Mouse (Mus musculus) embryonic facial prominence, embryonic 13.5 days (tissue): Measurements from ENCODE around the gene H2-Q10. TPM values are rescaled to one million over a fixed set of nuclear protein-coding genes. Genes with fewer than 3 reads are reported as not detected.

Experiments
- ATAC-seq: fragments of 200-750 bp; cut with Nextera tagmentation; 2 replicates; pipeline ENCODE4 v1.8.0; 2017; ENCODE audit warnings: low read depth; ENCODE audit not compliant: insufficient number of reproducible peaks, insufficient read depth, low FRiP score, low TSS enrichment
- H3K27ac ChIP-seq: fragments of 300-500 bp; sonication (generic); 2 replicates; pipeline ENCODE4 v1.5.1; 2015; ENCODE audit warnings: moderate library complexity, mild to moderate bottlenecking, inconsistent platforms
- H3K27me3 ChIP-seq: fragments of 300-500 bp; sonication (generic); 2 replicates; pipeline ENCODE4 v1.6.1; 2015; ENCODE audit warnings: mild to moderate bottlenecking, inconsistent platforms
- H3K36me3 ChIP-seq: fragments of 300-500 bp; sonication (generic); 2 replicates; pipeline ENCODE4 v1.6.1; 2015; ENCODE audit warnings: mild to moderate bottlenecking, inconsistent platforms
- H3K4me1 ChIP-seq: fragments of 300-500 bp; sonication (generic); 2 replicates; pipeline ENCODE4 v1.6.1; 2015; ENCODE audit warnings: inconsistent platforms
- H3K4me2 ChIP-seq: fragments of 300-500 bp; sonication (generic); 2 replicates; pipeline ENCODE4 v1.6.1; 2015; ENCODE audit warnings: moderate library complexity, mild to moderate bottlenecking, inconsistent platforms
- H3K4me3 ChIP-seq: fragments of 300-500 bp; sonication (generic); 2 replicates; pipeline ENCODE4 v1.5.1; 2015; ENCODE audit warnings: mild to moderate bottlenecking, inconsistent platforms
- H3K9ac ChIP-seq: fragments of 300-500 bp; sonication (generic); 2 replicates; pipeline ENCODE4 v1.6.1; 2015; ENCODE audit warnings: mild to moderate bottlenecking, inconsistent platforms
- H3K9me3 ChIP-seq: fragments of 300-500 bp; sonication (generic); 2 replicates; pipeline ENCODE4 v1.6.1; 2016; ENCODE audit warnings: inconsistent platforms
- WGBS: fragments of 180-500 bp; shearing (Covaris S2); methylation state at CpG from one replicate; pipeline ENCODE4 v1.1.7; 2015; ENCODE audit warnings: mixed read lengths; 5-methylcytosine and 5-hydroxymethylcytosine counted together
- polyA plus RNA-seq: library from polyadenylated mRNA; unstranded; fragments of >200 nt; fragmentation: Nextera tagmentation; extraction: Ambion mirVana; gene quantifications from 2 replicates; pipeline ENCODE4 v1.2.1, GENCODE M21; 2015

The H2-Q10 gene
- polyA plus RNA-seq, 1 experiment from 2014 or later: 0.14 TPM

DNA sequence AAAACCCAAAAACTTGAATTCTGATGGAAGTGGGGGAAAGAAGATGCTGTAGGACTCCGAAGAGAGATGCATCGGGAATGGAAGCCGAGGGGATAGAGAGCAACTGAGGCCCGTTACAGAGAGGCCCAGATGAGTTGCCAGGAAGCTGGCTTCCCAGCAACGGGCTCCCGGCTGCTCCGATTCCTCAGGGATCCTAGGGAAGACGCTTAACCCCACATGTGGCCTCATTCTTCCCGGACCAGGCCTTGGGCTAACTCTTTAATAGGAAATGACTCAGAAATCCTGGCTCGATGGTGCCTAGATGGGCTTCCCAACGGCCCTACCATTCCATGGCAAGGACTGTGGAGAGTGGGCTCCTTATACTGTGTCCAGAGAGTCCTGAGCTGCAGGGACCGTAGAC lies 47.6 kb downstream of the H2-Q10 start:
- peak overlapping the region; percentile 78 for H3K27ac ChIP-seq
- H3K9ac ChIP-seq: peak overlapping the region; percentile 79
- H3K4me3 ChIP-seq: peak overlapping the region; percentile 60
- H3K4me2 ChIP-seq: peak overlapping the region; percentile 89
- no peak for ATAC-seq
- WGBS: 6% methylated on average over 12 of the region's 12 CpGs
- peaks cover 41% of the 10 kb centered on the region for H3K4me1 ChIP-seq
- no peaks in the 10 kb centered on the region for H3K27me3 ChIP-seq
- peaks cover 22% of the 10 kb centered on the region for H3K36me3 ChIP-seq
- H3K9me3 ChIP-seq: no peaks in the 10 kb centered on the region

Other genes starting within 250 kb of the H2-Q10 start
- not detected in 2 replicates for gene Gm16181, start 249.3 kb upstream of the H2-Q10 start, polyA plus RNA-seq
- 3.9 and 4.1 TPM in 2 replicates for gene Atp6v1g2, start 236.4 kb upstream of the H2-Q10 start, polyA plus RNA-seq
- 10.4 and 12.0 TPM in 2 replicates for gene Nfkbil1, start 234.3 kb upstream of the H2-Q10 start, polyA plus RNA-seq
- gene Ddx39b, start 228.3 kb upstream of the H2-Q10 start, polyA plus RNA-seq: 498 and 543 TPM in 2 replicates
- 28.7 and 30.7 TPM in 2 replicates for gene H2-D1, start 207.4 kb upstream of the H2-Q10 start, polyA plus RNA-seq
- not detected in 2 replicates for gene H2-Q1, start 149.7 kb upstream of the H2-Q10 start, polyA plus RNA-seq
- gene H2-Q2, start 127.8 kb upstream of the H2-Q10 start, polyA plus RNA-seq: 1.2 TPM in 1 of 2 replicates, not detected in the other
- 1.6 and 2.1 TPM in 2 replicates for gene H2-Q4, start 90.5 kb upstream of the H2-Q10 start, polyA plus RNA-seq
- gene H2-Q6, start 45.2 kb upstream of the H2-Q10 start, polyA plus RNA-seq: 0.28 and 0.55 TPM in 2 replicates
- gene H2-Q7, start 30.9 kb upstream of the H2-Q10 start, polyA plus RNA-seq: 1.6 and 3.3 TPM in 2 replicates
- not detected in 2 replicates for gene Pou5f1, start 35.9 kb downstream of the H2-Q10 start, polyA plus RNA-seq
- 74.1 and 78.2 TPM in 2 replicates for gene Tcf19, start 46.7 kb downstream of the H2-Q10 start, polyA plus RNA-seq
- 23.2 and 24.2 TPM in 2 replicates for gene Cchcr1, start 47.0 kb downstream of the H2-Q10 start, polyA plus RNA-seq
- 1.5 and 1.9 TPM in 2 replicates for gene Psors1c2, start 63.1 kb downstream of the H2-Q10 start, polyA plus RNA-seq
- gene Cdsn, start 82.0 kb downstream of the H2-Q10 start, polyA plus RNA-seq: 0.10 TPM in 1 of 2 replicates, not detected in the other
- gene 2300002M23Rik, start 97.4 kb downstream of the H2-Q10 start, polyA plus RNA-seq: 0.27 and 0.28 TPM in 2 replicates
- 0.52 and 0.79 TPM in 2 replicates for gene Sfta2, start 131.5 kb downstream of the H2-Q10 start, polyA plus RNA-seq
- gene Gm9573, start 156.5 kb downstream of the H2-Q10 start, polyA plus RNA-seq: not detected in 2 replicates
- 0.13 TPM in 1 of 2 replicates, not detected in the other for gene Mucl3, start 173.6 kb downstream of the H2-Q10 start, polyA plus RNA-seq
- gene Vars2, start 197.5 kb downstream of the H2-Q10 start, polyA plus RNA-seq: 15.9 and 17.4 TPM in 2 replicates
- 39.2 and 48.6 TPM in 2 replicates for gene Gtf2h4, start 203.7 kb downstream of the H2-Q10 start, polyA plus RNA-seq
- 65.8 and 69.4 TPM in 2 replicates for gene Ddr1, start 234.5 kb downstream of the H2-Q10 start, polyA plus RNA-seq